ENCODE assay signal across 8 mouse cellular contexts in the genomic region with DNA sequence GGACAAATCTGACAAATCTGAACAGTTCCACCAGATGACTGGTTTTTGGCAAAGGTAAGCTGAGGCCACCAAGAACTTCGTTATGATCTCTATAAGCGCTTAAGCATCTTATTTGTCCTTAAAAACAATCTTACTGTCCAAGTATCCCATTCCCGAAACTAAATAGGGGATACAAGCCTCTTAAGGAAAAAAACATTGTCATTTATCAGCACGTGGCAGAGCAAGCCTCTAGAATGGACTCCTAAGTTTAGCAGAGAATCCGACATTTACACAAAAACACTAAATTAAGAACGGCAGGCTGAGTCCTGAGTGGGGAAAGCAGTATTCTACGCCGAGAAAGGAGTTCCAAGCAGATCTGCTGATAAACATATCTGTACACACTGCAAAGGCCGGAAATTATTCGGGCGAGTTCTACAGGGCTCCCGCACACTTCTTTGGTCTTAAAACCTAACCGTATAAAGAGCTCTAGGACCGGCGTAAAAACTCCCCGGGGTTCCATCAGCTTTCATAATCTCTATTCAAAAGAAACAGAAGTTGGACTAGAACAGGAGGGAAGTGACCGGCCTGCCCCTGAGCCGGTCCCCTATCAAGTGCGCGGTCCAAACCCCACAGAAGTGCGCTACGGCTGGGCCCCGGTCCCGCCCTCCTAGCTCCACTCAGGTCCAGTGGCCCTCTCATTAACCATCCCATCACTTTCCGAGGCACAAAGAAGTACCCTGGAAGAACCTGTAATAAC. TPM values are rescaled to one million over a fixed set of nuclear protein-coding genes. Genes with fewer than 3 reads are reported as not detected.
DNase-seq lines count a peak whose midpoint lies in the region; ATAC-seq and TF ChIP-seq lines count a peak whose summit lies in the region.

No protein-coding gene starts in this region.

- intact Hi-C loops in left cerebral cortex, postnatal 14 days (cut with DNase I) = loop anchor here (5.0 kb wide), 1 partner anchor 99 kb away; no protein-coding TSS in a partner anchor

- H3K4me2 ChIP-seq in hindbrain, embryonic 11.5 days (replicated peaks; ENCODE audit: low read depth, low read length) = peak overlapping the region; percentile 39
- peak overlapping the region; percentile 96 for H3K4me2 ChIP-seq in lung, embryonic 14.5 days

- DNase-seq in kidney, adult 2 months = peak; percentile 60
- DNase-seq in kidney, adult 9 months = no peak
- DNase-seq in hindbrain, embryonic 11.5 days (ENCODE audit: low spot score) = peak; percentile 49
- peak; percentile 37 for DNase-seq in lung, embryonic 14.5 days
- no peak for DNase-seq in left cerebral cortex, postnatal 14 days (ENCODE audit: low spot score in 2 of 2)
- DNase-seq in urinary bladder, postnatal 4 days (ENCODE audit: low spot score in 2 of 2) = no peak

- TF ChIP-seq POLR2A in kidney, adult 2 months (IDR thresholded peaks at IDR 0.05; ENCODE audit: low read depth, low read length) = no peak
- TF ChIP-seq POLR2A in bone marrow macrophage, adult 2 months (IDR thresholded peaks at IDR 0.05; ENCODE audit: borderline replicate concordance, low read depth, low read length) = no peak
- TF ChIP-seq POLR2A in olfactory bulb, adult 2 months (IDR thresholded peaks at IDR 0.05; ENCODE audit: insufficient read depth, low read depth, low read length) = no peak

- peak overlapping the region; percentile 97 for H3K4me3 ChIP-seq in kidney, adult 2 months (ENCODE audit: insufficient read depth, low read depth, low read length)
- H3K4me3 ChIP-seq in bone marrow macrophage, adult 2 months (ENCODE audit: insufficient read depth, low read length) = peak overlapping the region; percentile 94
- peak overlapping the region; percentile 67 for H3K4me3 ChIP-seq in hindbrain, embryonic 11.5 days (ENCODE audit: low read depth, low read length)
- H3K4me3 ChIP-seq in lung, embryonic 14.5 days (ENCODE audit: low read depth, low read length) = peak overlapping the region; percentile 73
- peak overlapping the region; percentile 54 for H3K4me3 ChIP-seq in olfactory bulb, adult 2 months (ENCODE audit: insufficient read depth, low read depth, low read length)

- no peaks in the 10 kb centered on the region for H3K9me3 ChIP-seq in hindbrain, embryonic 11.5 days (ENCODE audit: control insufficient read depth, low read length)
- no peaks in the 10 kb centered on the region for H3K9me3 ChIP-seq in lung, embryonic 14.5 days (ENCODE audit: low read depth, low read length)

- no peak overlapping the region for H3K9ac ChIP-seq in hindbrain, embryonic 11.5 days (ENCODE audit: low read depth, low read length)
- peak overlapping the region; percentile 82 for H3K9ac ChIP-seq in lung, embryonic 14.5 days

- no peaks in the 10 kb centered on the region for H3K36me3 ChIP-seq in kidney, adult 2 months (ENCODE audit: control insufficient read depth, insufficient read depth, low read length)
- H3K36me3 ChIP-seq in hindbrain, embryonic 11.5 days (ENCODE audit: control insufficient read depth, insufficient read depth, low read length) = no peaks in the 10 kb centered on the region
- H3K36me3 ChIP-seq in lung, embryonic 14.5 days (ENCODE audit: insufficient read depth) = no peaks in the 10 kb centered on the region

- ATAC-seq in hindbrain, embryonic 11.5 days (ENCODE audit: low FRiP score) = no peak
- no peak for ATAC-seq in lung, embryonic 14.5 days (ENCODE audit: insufficient read depth)

- peaks cover 26% of the 10 kb centered on the region for H3K4me1 ChIP-seq in kidney, adult 2 months (ENCODE audit: control insufficient read depth, insufficient read depth, low read length)
- peaks cover 37% of the 10 kb centered on the region for H3K4me1 ChIP-seq in bone marrow macrophage, adult 2 months (ENCODE audit: control insufficient read depth, insufficient read depth, low read length)
- H3K4me1 ChIP-seq in hindbrain, embryonic 11.5 days (replicated peaks; ENCODE audit: control insufficient read depth, insufficient read depth, low read length) = peaks cover 10% of the 10 kb centered on the region
- H3K4me1 ChIP-seq in lung, embryonic 14.5 days (ENCODE audit: insufficient read depth) = no peaks in the 10 kb centered on the region
- peaks cover 17% of the 10 kb centered on the region for H3K4me1 ChIP-seq in olfactory bulb, adult 2 months (ENCODE audit: control insufficient read depth, insufficient read depth, low read length)

- no peak for TF ChIP-seq CTCF in kidney, adult 2 months (conservative IDR thresholded peaks at IDR 0.05; ENCODE audit: insufficient read depth, insufficient read length, low read depth, low read length)
- no peak for TF ChIP-seq CTCF in bone marrow macrophage, adult 2 months (IDR thresholded peaks at IDR 0.05; ENCODE audit: low read depth, low read length)
- no peak for TF ChIP-seq CTCF in lung, embryonic 14.5 days (IDR thresholded peaks at IDR 0.05; ENCODE audit: low read depth)
- no peak for TF ChIP-seq CTCF in olfactory bulb, adult 2 months (IDR thresholded peaks at IDR 0.05; ENCODE audit: insufficient read depth, low read depth, low read length)

- peak overlapping the region; percentile 98 for H3K27ac ChIP-seq in kidney, adult 2 months (ENCODE audit: insufficient read depth, low read depth, low read length)
- H3K27ac ChIP-seq in bone marrow macrophage, adult 2 months (ENCODE audit: insufficient read depth, low read depth, low read length) = peak overlapping the region; percentile 79
- no peak overlapping the region for H3K27ac ChIP-seq in hindbrain, embryonic 11.5 days (ENCODE audit: low read depth, low read length)
- H3K27ac ChIP-seq in lung, embryonic 14.5 days (ENCODE audit: low read depth) = peak overlapping the region; percentile 12; the same call in 1 of the 2 replicates
- no peak overlapping the region for H3K27ac ChIP-seq in olfactory bulb, adult 2 months (ENCODE audit: insufficient read depth, low read depth, low read length)

- H3K27me3 ChIP-seq in kidney, adult 2 months (replicated peaks; ENCODE audit: control insufficient read depth, insufficient read depth, low read length) = no peaks in the 10 kb centered on the region
- H3K27me3 ChIP-seq in hindbrain, embryonic 11.5 days (ENCODE audit: control insufficient read depth, insufficient read depth, low read length) = peaks cover 43% of the 10 kb centered on the region
- peaks cover 27% of the 10 kb centered on the region for H3K27me3 ChIP-seq in lung, embryonic 14.5 days (ENCODE audit: insufficient read depth, low read length)

- 6% methylated on average over 25 of the region's 25 CpGs for WGBS in kidney, adult 2 months
- WGBS in hindbrain, embryonic 11.5 days = 20% methylated on average over 25 of the region's 25 CpGs
- WGBS in lung, embryonic 14.5 days = 18% methylated on average over 25 of the region's 25 CpGs
- WGBS in olfactory bulb, adult 2 months = 42% methylated on average over 25 of the region's 25 CpGs

RNA-seq across cellular contexts. Expression of a gene that starts 2.9 kb away (rescaled TPM):
- 19.5 and 21.0 TPM in 2 replicates for polyA plus RNA-seq in kidney, adult 2 months (2012; rRNA removed)
- 19.7 and 20.5 TPM in 2 replicates for polyA plus RNA-seq in bone marrow macrophage, adult 2 months (2012; ENCODE audit: insufficient read depth, insufficient read length, missing spikeins)
- 1.7 and 3.0 TPM in 2 replicates for polyA plus RNA-seq in hindbrain, embryonic 11.5 days (2014; fragmentation: Nextera tagmentation; extraction: Ambion mirVana)
- polyA plus RNA-seq in lung, embryonic 14.5 days (2014; fragmentation: Nextera tagmentation; extraction: Ambion mirVana) = 7.2 and 7.5 TPM in 2 replicates
- not detected in 2 replicates for polyA plus RNA-seq in olfactory bulb, adult 2 months (2012; ENCODE audit: insufficient read depth, insufficient read length, low replicate concordance, missing spikeins)
- total RNA-seq in left cerebral cortex, postnatal 14 days (2021) = 10 to 100 TPM in 1 of 2 experiments, 1 to 10 TPM in 1; 7.9 to 14.4 TPM

Comparison
In these comparisons a context has a peak if more than half of its experiments do, and no peak if none do; other contexts are left out.
1. DNase-seq: peak in kidney, adult 2 months (single experiment), hindbrain, embryonic 11.5 days (single experiment) and lung, embryonic 14.5 days (single experiment); none in kidney, adult 9 months (single experiment), left cerebral cortex, postnatal 14 days (0 of 2) and urinary bladder, postnatal 4 days (0 of 2).
2. H3K27ac ChIP-seq: peak in kidney, adult 2 months (single experiment), bone marrow macrophage, adult 2 months (single experiment) and lung, embryonic 14.5 days (single experiment); none in hindbrain, embryonic 11.5 days (single experiment) and olfactory bulb, adult 2 months (single experiment).
3. Peak in every context shown above with its lines, with median percentiles within 50 percentile points of each other: H3K4me3 ChIP-seq.